Mouse (Mus musculus) thymus, adult 2 months (tissue): Measurements from ENCODE around the gene Tfeb. TPM values are rescaled to one million over a fixed set of nuclear protein-coding genes. Genes with fewer than 3 reads are reported as not detected.

Source experiments
- DNase-seq: peaks from one replicate; pipeline ENCODE4 v3.0.0; 2021
- H3K27ac ChIP-seq: fragments of 200-500 bp; 2 replicates; pipeline ENCODE4 v1.5.1; 2012; ENCODE audit warnings: low read length, control low read depth; ENCODE audit not compliant: control insufficient read depth, insufficient read depth
- H3K27me3 ChIP-seq: fragments of 200-500 bp; 2 replicates; pipeline ENCODE4 v1.6.1; 2012; ENCODE audit warnings: mild to moderate bottlenecking, low read length, moderate library complexity, mixed read lengths; ENCODE audit not compliant: control insufficient read depth, insufficient read depth
- H3K36me3 ChIP-seq: fragments of 200-500 bp; 2 replicates; pipeline ENCODE4 v1.6.1; 2012; ENCODE audit warnings: mild to moderate bottlenecking, low read length, moderate library complexity; ENCODE audit not compliant: control insufficient read depth, insufficient read depth
- H3K4me1 ChIP-seq: fragments of 200-500 bp; replicated peaks from 2 replicates; pipeline ENCODE4 v1.6.1; 2012; ENCODE audit warnings: low read length; ENCODE audit not compliant: control insufficient read depth, insufficient read depth
- H3K4me3 ChIP-seq: fragments of 200-500 bp; 2 replicates; pipeline ENCODE4 v1.5.1; 2012; ENCODE audit warnings: mild to moderate bottlenecking, low read length, control low read depth, moderate library complexity; ENCODE audit not compliant: control insufficient read depth, insufficient read depth
- CTCF ChIP-seq: fragments of 200-500 bp; IDR thresholded peaks from 2 replicates; pipeline ENCODE4 v1.5.1; 2012; ENCODE audit warnings: mild to moderate bottlenecking, control low read depth, low read length, moderate library complexity, borderline replicate concordance; ENCODE audit not compliant: control insufficient read depth, poor library complexity, insufficient read depth; ENCODE audit errors: extremely low read depth
- POLR2A ChIP-seq: fragments of 200-500 bp; IDR thresholded peaks from 2 replicates; pipeline ENCODE4 v1.6.1; 2012; ENCODE audit warnings: mild to moderate bottlenecking, low read length, control low read depth, moderate library complexity; ENCODE audit not compliant: control insufficient read depth, poor library complexity, insufficient read depth; ENCODE audit errors: extremely low read depth
- WGBS: fragments of 180-500 bp; shearing (Covaris S2); methylation state at CpG from one replicate; pipeline ENCODE4 v1.1.7; 2018; 5-methylcytosine and 5-hydroxymethylcytosine counted together
- polyA plus RNA-seq: library from polyadenylated mRNA; depleted of rRNA; stranded (reverse); fragments of >200 nt; gene quantifications from 2 replicates; pipeline ENCODE4 v1.2.3, GENCODE M21; 2012; rRNA removed

The Tfeb gene
- 25.3 and 25.5 TPM in 2 replicates for polyA plus RNA-seq

- Histone ChIP-seq H3K4me1 (peaks cover 21% of the 10 kb centered on the region), H3K4me3 (peak within 1 kb of the TSS; percentile 54), H3K27me3 (no peaks in the 10 kb centered on the region; the same call in 1 of the 2 replicates), H3K36me3 (no peaks in the 10 kb centered on the region), H3K27ac (no peak within 1 kb of the TSS)
- DNase-seq, result peak; percentile 98
- WGBS, result under 1% methylated on average over 44 of the region's 47 CpGs
- TF ChIP-seq CTCF (peak; percentile 99), POLR2A (peak; percentile 46; the same call in 1 of the 2 replicates)
Observed at GRCm38 (mm10) chr17:47736856-47737255, at the start of gene Tfeb. Gene Tfeb, plus strand, starts transcription at chr17:47737030.

- Histone ChIP-seq H3K27ac (no peak overlapping the region), H3K27me3 (no peaks in the 10 kb centered on the region), H3K36me3 (no peaks in the 10 kb centered on the region), H3K4me3 (peak overlapping the region; percentile 82), H3K4me1 (peaks cover 17% of the 10 kb centered on the region)
- under 1% methylated on average over 70 of the region's 70 CpGs for WGBS
- TF ChIP-seq CTCF (no peak), POLR2A (peak; percentile 69; the same call in 1 of the 2 replicates)
- DNase-seq, result peak; percentile 93
Observed at GRCm38 (mm10) chr17:47687409-47688343, 49.2 kb upstream of the Tfeb start.

GRCm38 (mm10) chr17:47688344-47688607, 48.6 kb upstream of the Tfeb start, which contains the start of gene Tomm6:
Gene Tomm6, minus strand, starts transcription at chr17:47688386.
- DNase-seq, result no peak
- 0% methylated on average over 9 of the region's 9 CpGs for WGBS
- Histone ChIP-seq H3K27ac (no peak within 1 kb of the TSS), H3K36me3 (no peaks in the 10 kb centered on the region), H3K4me1 (peaks cover 17% of the 10 kb centered on the region), H3K4me3 (peak within 1 kb of the TSS; percentile 82), H3K27me3 (no peaks in the 10 kb centered on the region)
- TF ChIP-seq POLR2A (no peak), CTCF (no peak)

GRCm38 (mm10) chr17:47688608-47689575, 47.9 kb upstream of the Tfeb start, which contains the start of gene Frs3:
Gene Frs3, plus strand, starts transcription at chr17:47689030.
- Histone ChIP-seq H3K27me3 (no peaks in the 10 kb centered on the region), H3K4me3 (peak within 1 kb of the TSS; percentile 82), H3K36me3 (no peaks in the 10 kb centered on the region), H3K4me1 (peaks cover 17% of the 10 kb centered on the region), H3K27ac (no peak within 1 kb of the TSS)
- peak; percentile 53 for DNase-seq
- 3% methylated on average over 58 of the region's 58 CpGs for WGBS
- TF ChIP-seq POLR2A, result no peak
- TF ChIP-seq CTCF, result peak; percentile 29; the same call in 1 of the 2 replicates

GRCm38 (mm10) chr17:47689894-47690293, 46.9 kb upstream of the Tfeb start:
- H3K27ac ChIP-seq, result no peak overlapping the region
- no peak for TF ChIP-seq POLR2A
- TF ChIP-seq CTCF, result no peak
- H3K4me1 ChIP-seq, result peaks cover 21% of the 10 kb centered on the region
- no peaks in the 10 kb centered on the region for H3K27me3 ChIP-seq
- DNase-seq, result no peak
- H3K36me3 ChIP-seq, result no peaks in the 10 kb centered on the region
- 89% methylated on average over 8 of the region's 8 CpGs for WGBS
- H3K4me3 ChIP-seq, result no peak overlapping the region

- TF ChIP-seq CTCF, result no peak
- Histone ChIP-seq H3K36me3 (no peaks in the 10 kb centered on the region), H3K27me3 (peaks cover 3% of the 10 kb centered on the region; the same call in 1 of the 2 replicates), H3K4me3 (no peak overlapping the region), H3K27ac (no peak overlapping the region), H3K4me1 (peaks cover 24% of the 10 kb centered on the region)
- WGBS, result 98% methylated on average over 3 of the region's 3 CpGs
- no peak for DNase-seq
Observed at GRCm38 (mm10) chr17:47691650-47692049, 45.2 kb upstream of the Tfeb start.
